Mouse (Mus musculus) heart, postnatal 0 days (tissue): ENCODE results near the gene Hist1h2bb. TPM values are rescaled to one million over a fixed set of nuclear protein-coding genes. Genes with fewer than 3 reads are reported as not detected.
A peak's percentile ranks its signal among the peaks of the same experiment; 100 is the strongest.

Experiments used
- ATAC-seq: fragments of 200-750 bp; cut with Nextera tagmentation; 2 replicates; pipeline ENCODE4 v1.8.0; 2017; ENCODE audit warnings: low read depth, moderate number of reproducible peaks, moderate library complexity; ENCODE audit not compliant: insufficient read depth
- DNase-seq: peaks from one replicate; pipeline ENCODE4 v3.0.0-alpha.2; 2016; ENCODE audit warnings: low spot score
- H3K27ac ChIP-seq: fragments of 300-500 bp; sonication (generic); 2 replicates; pipeline ENCODE4 v1.5.1; 2014; ENCODE audit warnings: low read depth, mild to moderate bottlenecking
- H3K27me3 ChIP-seq: fragments of 300-500 bp; sonication (generic); 2 replicates; pipeline ENCODE4 v1.6.1; 2014; ENCODE audit warnings: low read length, mixed read lengths; ENCODE audit not compliant: control insufficient read depth, insufficient read depth
- H3K36me3 ChIP-seq: fragments of 300-500 bp; sonication (generic); replicated peaks from 2 replicates; pipeline ENCODE4 v1.6.1; 2014; ENCODE audit warnings: low read length, mixed read lengths; ENCODE audit not compliant: control insufficient read depth, insufficient read depth
- H3K4me1 ChIP-seq: fragments of 300-500 bp; sonication (generic); 2 replicates; pipeline ENCODE4 v1.6.1; 2014; ENCODE audit warnings: antibody characterized with exemption; ENCODE audit not compliant: control insufficient read depth, insufficient read depth
- H3K4me2 ChIP-seq: fragments of 300-500 bp; sonication (generic); 2 replicates; pipeline ENCODE4 v1.6.1; 2014; ENCODE audit warnings: low read depth, mild to moderate bottlenecking, low read length, moderate library complexity
- H3K4me3 ChIP-seq: fragments of 300-500 bp; sonication (generic); 2 replicates; pipeline ENCODE4 v1.5.1; 2014; ENCODE audit warnings: low read depth, low read length
- H3K9ac ChIP-seq: fragments of 300-500 bp; sonication (generic); replicated peaks from 2 replicates; pipeline ENCODE4 v1.6.1; 2014; ENCODE audit warnings: low read depth, low read length, mixed read lengths
- H3K9me3 ChIP-seq: fragments of 300-500 bp; sonication (generic); replicated peaks from 2 replicates; pipeline ENCODE4 v1.6.1; 2016; ENCODE audit warnings: low read length; ENCODE audit not compliant: control insufficient read depth
- CTCF ChIP-seq: IDR thresholded peaks from 2 replicates; pipeline ENCODE4 v1.5.1; 2016; ENCODE audit warnings: antibody characterized with exemption, control low read depth, low read depth
- EP300 ChIP-seq: IDR thresholded peaks from 2 replicates; pipeline ENCODE4 v1.6.1; 2016; ENCODE audit warnings: antibody characterized with exemption, low read depth
- WGBS: fragments of 180-500 bp; shearing (Covaris S2); extraction: QIAGEN DNeasy Blood & Tissue Kit; methylation state at CpG from one replicate; pipeline ENCODE4 v1.1.7; 2014; 5-methylcytosine and 5-hydroxymethylcytosine counted together
- polyA plus RNA-seq: library from polyadenylated mRNA; unstranded; fragments of >200 nt; fragmentation: Nextera tagmentation; extraction: Ambion mirVana; gene quantifications from 2 replicates; pipeline ENCODE4 v1.2.1, GENCODE M21; 2015
- total RNA-seq: library from RNA; depleted of rRNA; stranded (reverse); fragments of >200 nt; gene quantifications from 2 replicates; pipeline ENCODE4 v1.2.3, GENCODE M21; 2014; ENCODE audit warnings: low replicate concordance

The Hist1h2bb gene
- total and polyA plus RNA-seq, 2 experiments from 2014 or later = 0.78 to 1,547 TPM

DNA sequence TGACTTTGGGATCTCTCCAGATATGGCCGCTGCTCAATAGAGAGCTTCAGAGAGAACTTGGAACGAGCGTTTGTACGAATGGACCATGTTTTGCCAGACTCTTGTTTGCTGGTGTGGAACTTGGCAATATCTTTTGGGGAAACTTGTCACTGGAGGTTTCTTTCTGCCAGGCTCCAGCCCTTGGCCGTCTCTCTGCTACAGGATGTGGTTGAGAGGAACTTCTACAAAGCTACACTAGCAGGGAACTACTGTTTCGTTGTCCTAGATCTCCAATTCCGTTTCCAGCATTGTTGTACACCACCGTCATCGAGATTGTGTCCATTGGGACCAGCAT, 17.4 kb upstream of the Hist1h2bb start:
- Histone ChIP-seq H3K9me3 (no peaks in the 10 kb centered on the region), H3K4me2 (no peak overlapping the region), H3K4me1 (0 out of 2 replicates have a peak, but pooled peaks cover 7% of the 10 kb centered on the region), H3K9ac (no peak overlapping the region), H3K36me3 (no peaks in the 10 kb centered on the region), H3K4me3 (no peak overlapping the region), H3K27ac (peak overlapping the region; percentile 30; the same call in 1 of the 2 replicates), H3K27me3 (no peaks in the 10 kb centered on the region)
- WGBS = 84% methylated on average over 9 of the region's 9 CpGs
- no peak for DNase-seq
- ATAC-seq = no peak
- TF ChIP-seq EP300 (no peak), CTCF (no peak)

GRCm38 (mm10) chr13:23729706-23730105, 16.8 kb upstream of the Hist1h2bb start:
- no peaks in the 10 kb centered on the region for H3K36me3 ChIP-seq
- no peak overlapping the region for H3K9ac ChIP-seq
- H3K27ac ChIP-seq = no peak overlapping the region
- H3K4me2 ChIP-seq = no peak overlapping the region
- H3K9me3 ChIP-seq = no peaks in the 10 kb centered on the region
- no peak for ATAC-seq
- 0 out of 2 replicates have a peak, but pooled peaks cover 4% of the 10 kb centered on the region for H3K4me1 ChIP-seq
- no peak for TF ChIP-seq CTCF
- TF ChIP-seq EP300 = no peak
- no peaks in the 10 kb centered on the region for H3K27me3 ChIP-seq
- H3K4me3 ChIP-seq = no peak overlapping the region
- DNase-seq = no peak
- 89% methylated on average over 5 of the region's 5 CpGs for whole genome bisulfite sequencing

- no peak for TF ChIP-seq CTCF
- no peak for TF ChIP-seq EP300
- no peak overlapping the region for H3K27ac ChIP-seq
- DNase-seq (peak; percentile 45), ATAC-seq (peak; percentile 45; the same call in 1 of the 2 replicates)
- no peaks in the 10 kb centered on the region for H3K27me3 ChIP-seq
- no peak overlapping the region for H3K9ac ChIP-seq
- 0 out of 2 replicates have a peak, but pooled peaks cover 4% of the 10 kb centered on the region for H3K4me1 ChIP-seq
- no peak overlapping the region for H3K4me3 ChIP-seq
- H3K36me3 ChIP-seq = no peaks in the 10 kb centered on the region
- no peak overlapping the region for H3K4me2 ChIP-seq
- H3K9me3 ChIP-seq = no peaks in the 10 kb centered on the region
- WGBS = 18% methylated on average over 8 of the region's 8 CpGs
Measured at GRCm38 (mm10) chr13:23730479-23730878, 16.1 kb upstream of the Hist1h2bb start.

GRCm38 (mm10) chr13:23732156-23732804, 14.3 kb upstream of the Hist1h2bb start:
- ATAC-seq (no peak; the same call in 1 of the 2 replicates), DNase-seq (peak; percentile 71)
- TF ChIP-seq EP300 = no peak
- peak; percentile 85 for TF ChIP-seq CTCF
- no peak overlapping the region for H3K4me2 ChIP-seq
- H3K36me3 ChIP-seq = no peaks in the 10 kb centered on the region
- H3K27ac ChIP-seq = no peak overlapping the region
- H3K27me3 ChIP-seq = no peaks in the 10 kb centered on the region
- WGBS = 21% methylated on average over 8 of the region's 8 CpGs
- H3K4me3 ChIP-seq = no peak overlapping the region
- 0 out of 2 replicates have a peak, but pooled peaks cover 4% of the 10 kb centered on the region for H3K4me1 ChIP-seq
- H3K9me3 ChIP-seq = no peaks in the 10 kb centered on the region
- no peak overlapping the region for H3K9ac ChIP-seq

- Histone ChIP-seq H3K9me3 (no peaks in the 10 kb centered on the region), H3K9ac (no peak overlapping the region), H3K27me3 (no peaks in the 10 kb centered on the region), H3K36me3 (no peaks in the 10 kb centered on the region), H3K27ac (no peak overlapping the region), H3K4me2 (no peak overlapping the region), H3K4me1 (peaks cover 8% of the 10 kb centered on the region; the same call in 1 of the 2 replicates), H3K4me3 (no peak overlapping the region)
- no peak for TF ChIP-seq EP300
- TF ChIP-seq CTCF = no peak
- no peak for ATAC-seq
- 88% methylated on average over 5 of the region's 5 CpGs for WGBS
- DNase-seq = no peak
Measured at GRCm38 (mm10) chr13:23737091-23737490, 9.4 kb upstream of the Hist1h2bb start.

- Histone ChIP-seq H3K36me3 (no peaks in the 10 kb centered on the region), H3K9ac (peak overlapping the region; percentile 96), H3K27ac (peak overlapping the region; percentile 97), H3K4me3 (peak overlapping the region; percentile 72), H3K27me3 (no peaks in the 10 kb centered on the region), H3K4me2 (peak overlapping the region; percentile 97), H3K9me3 (no peaks in the 10 kb centered on the region), H3K4me1 (peaks cover 8% of the 10 kb centered on the region; the same call in 1 of the 2 replicates)
- TF ChIP-seq CTCF (no peak), EP300 (no peak; the same call in 1 of the 2 replicates)
- no peak for ATAC-seq
- WGBS = 23% methylated on average over 4 of the region's 4 CpGs
- DNase-seq = no peak
Measured at GRCm38 (mm10) chr13:23738041-23738440, 8.5 kb upstream of the Hist1h2bb start.
